Mouse (Mus musculus): ENCODE data around the gene Plcb1.
A peak's percentile ranks its signal among the peaks of the same experiment; 100 is the strongest.

The Plcb1 gene

GRCm38 (mm10) chr2:134914091-134914550 is 128.3 kb downstream of the Plcb1 start:
- no peak for DNase-seq

DNA sequence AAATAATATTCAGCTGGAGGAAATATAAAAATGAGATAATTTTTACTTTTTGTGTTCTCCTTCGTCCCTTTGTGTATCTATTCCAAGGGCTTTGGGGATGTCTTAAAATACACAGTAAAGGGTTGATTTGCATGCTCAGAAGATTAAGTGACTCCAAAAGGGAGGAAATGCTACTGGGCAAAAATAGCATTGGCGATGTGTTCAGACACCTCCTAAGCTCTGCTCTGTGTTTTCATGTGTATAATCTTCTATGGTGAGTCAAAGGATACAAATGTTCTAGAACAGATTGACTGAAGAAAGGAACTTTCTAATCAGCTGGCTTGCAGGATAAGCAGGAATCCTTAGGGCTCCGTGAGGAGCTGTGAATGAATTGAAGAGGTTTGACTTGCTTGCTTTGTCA is 129.2 kb downstream of the Plcb1 start:
- no peak for DNase-seq

DNA sequence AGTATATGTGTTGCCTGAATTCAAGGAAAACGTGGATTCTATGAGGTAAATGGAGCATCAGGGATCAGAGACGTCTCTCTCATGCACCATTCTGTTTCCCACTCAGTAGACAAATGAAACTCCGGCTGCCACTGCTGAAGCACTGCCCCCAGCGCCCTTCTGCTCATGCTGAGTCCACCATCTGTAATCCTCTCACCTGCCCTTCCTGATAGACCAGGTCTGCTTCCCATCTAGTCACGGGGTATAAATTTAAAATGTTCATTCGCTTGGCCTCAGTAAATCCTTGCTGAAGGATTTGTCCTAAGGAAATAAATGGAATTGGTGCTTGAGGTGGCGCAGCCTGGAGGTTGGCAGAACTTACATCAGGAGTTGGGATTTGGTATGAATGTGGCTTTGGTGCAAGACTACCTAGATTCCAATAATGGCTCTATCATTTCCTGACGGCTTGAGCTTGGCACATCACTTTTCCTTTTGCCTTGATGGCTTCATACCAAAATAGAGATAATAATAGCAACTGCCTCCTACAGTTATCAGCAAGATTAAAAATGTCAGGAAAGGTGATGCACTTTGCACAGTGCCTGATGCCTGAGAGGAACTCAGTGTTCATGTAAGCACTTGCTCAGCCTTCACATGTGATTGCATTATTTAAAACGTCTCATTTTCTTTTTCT is 134.9 kb downstream of the Plcb1 start:
- no peak for DNase-seq

GRCm38 (mm10) chr2:134922636-134923375 is 136.9 kb downstream of the Plcb1 start:
- DNase-seq: no peak

- no peak for DNase-seq
Observed at GRCm38 (mm10) chr2:134924143-134924655, 138.3 kb downstream of the Plcb1 start.

DNA sequence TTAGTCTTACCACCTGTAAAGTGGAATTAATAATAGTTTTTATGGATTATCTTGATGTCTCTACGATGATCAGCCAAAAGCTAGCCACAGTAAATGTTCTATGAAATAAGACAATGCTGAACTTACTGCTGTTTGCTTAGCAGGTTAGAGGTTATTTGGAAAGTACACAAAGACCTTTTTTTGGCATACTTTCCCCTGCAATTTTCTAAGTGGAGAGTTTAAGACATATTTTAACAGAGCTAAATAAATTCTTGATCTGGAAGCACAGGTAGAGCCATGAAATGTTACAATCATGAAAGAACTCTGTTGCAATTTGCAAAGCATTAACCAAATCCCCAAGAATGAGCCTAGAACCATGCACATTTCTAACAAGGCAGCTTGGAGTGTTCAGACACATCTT is 140.4 kb downstream of the Plcb1 start:
- DNase-seq: no peak

- DNase-seq: no peak
Observed at GRCm38 (mm10) chr2:134927072-134927471, 141.2 kb downstream of the Plcb1 start.

DNA sequence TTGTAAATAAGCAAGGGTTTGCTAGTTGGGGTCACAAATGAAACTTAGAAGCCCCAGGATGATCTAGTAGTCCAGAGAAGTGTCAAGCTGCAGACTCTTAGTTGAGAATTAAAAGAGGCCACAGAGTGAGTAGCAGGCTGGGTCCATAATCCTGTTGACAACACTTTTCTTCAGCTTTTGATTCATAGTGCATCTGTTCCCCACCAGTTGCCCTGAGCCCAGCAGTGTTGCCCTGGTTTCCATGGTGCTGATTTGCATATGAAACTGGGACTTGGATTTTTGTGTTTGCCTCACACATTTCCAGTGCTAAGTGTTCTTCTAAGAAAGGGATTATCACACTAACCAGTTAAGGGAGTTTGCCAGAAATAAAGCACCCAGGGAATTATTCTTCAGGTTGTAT is 143.6 kb downstream of the Plcb1 start:
- DNase-seq: peak; percentile 62

DNA sequence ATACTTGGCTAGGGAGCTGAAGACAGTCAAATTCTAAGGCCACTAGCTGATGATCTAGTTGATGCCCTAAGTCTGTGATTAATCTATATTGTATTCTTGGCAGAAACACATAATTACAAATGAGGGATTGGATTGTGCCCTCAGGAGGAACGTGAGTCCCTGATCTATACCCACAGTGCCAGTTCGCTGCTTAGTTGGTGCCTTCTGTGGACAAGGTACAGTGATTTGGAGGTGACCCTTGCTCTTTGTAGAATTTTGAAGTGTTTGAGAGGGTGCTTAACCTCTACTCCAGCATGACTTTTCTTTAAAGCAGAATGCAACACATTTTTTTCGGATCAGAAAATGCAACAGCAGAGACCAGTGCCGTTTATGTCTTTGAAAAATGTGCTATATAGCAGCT is 145.1 kb downstream of the Plcb1 start:
- DNase-seq: no peak

- DNase-seq: no peak
Observed at GRCm38 (mm10) chr2:134931756-134932421, 146.0 kb downstream of the Plcb1 start.

DNA sequence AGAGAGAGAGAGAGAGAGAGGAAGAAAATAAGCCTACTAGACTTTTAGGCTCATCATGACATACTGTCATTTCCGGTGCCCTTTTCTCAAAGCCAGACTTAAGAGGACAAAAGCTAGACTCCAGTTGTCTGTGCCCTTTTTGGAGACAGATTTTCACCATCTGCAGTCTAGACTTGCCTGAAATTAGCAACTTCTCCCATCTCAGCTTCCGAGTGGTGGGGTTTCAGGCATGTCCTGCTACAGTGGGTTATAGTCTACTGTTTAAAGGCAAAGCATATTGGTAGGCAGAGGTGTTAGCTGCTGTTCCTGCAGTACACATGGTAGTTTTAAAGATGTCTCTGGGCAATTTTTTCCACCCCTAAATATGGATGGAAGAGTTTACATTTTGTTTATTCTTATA is 149.6 kb downstream of the Plcb1 start:
- no peak for DNase-seq

- no peak for DNase-seq
Observed at GRCm38 (mm10) chr2:134935970-134936649, 150.2 kb downstream of the Plcb1 start.

GRCm38 (mm10) chr2:134937666-134938065 is 151.8 kb downstream of the Plcb1 start:
- DNase-seq: peak; percentile 10

- DNase-seq: no peak
Observed at GRCm38 (mm10) chr2:134942039-134942438, 156.2 kb downstream of the Plcb1 start.

- no peak for DNase-seq
Observed at GRCm38 (mm10) chr2:134942919-134943318, 157.1 kb downstream of the Plcb1 start.

GRCm38 (mm10) chr2:134946331-134946730 is 160.5 kb downstream of the Plcb1 start:
- DNase-seq: no peak

DNA sequence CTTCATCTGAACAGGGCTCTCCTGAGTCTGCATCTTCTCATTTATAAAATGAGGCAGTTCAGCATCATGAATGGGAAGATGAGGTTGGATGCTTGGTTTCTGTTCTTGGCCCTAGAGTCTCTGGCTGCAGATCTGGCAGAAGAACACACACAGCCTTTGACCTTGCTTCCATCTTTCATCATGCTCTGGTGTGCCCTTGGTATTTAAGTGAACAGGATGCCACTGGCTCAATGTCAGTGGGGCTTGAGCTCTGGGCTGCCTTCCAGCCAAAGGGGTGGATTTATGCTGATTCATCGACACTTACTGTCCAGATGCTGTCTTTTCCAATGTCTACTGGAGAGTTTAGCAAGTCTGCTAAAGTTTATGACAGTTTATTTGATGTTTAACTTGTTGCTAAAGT is 161.0 kb downstream of the Plcb1 start:
- DNase-seq: no peak

DNA sequence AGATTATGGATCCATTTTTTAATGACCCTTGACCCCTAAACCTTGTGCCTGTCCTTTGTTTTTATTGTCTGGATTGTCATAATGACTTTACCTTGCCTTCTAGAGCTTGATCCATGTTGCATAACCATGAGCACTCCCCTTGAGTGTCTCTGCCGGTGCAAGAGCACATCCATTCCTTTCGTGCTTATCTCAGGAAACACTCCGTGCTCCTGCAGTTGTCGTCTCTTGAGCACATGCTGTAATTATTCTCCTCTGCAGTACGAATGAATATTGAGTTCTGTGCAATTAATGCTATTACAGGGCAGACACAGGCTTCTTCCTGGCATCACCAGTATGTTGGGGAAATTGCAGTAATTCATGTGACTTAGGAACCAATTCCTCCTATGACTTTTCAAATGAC is 166.2 kb downstream of the Plcb1 start:
- DNase-seq: no peak

DNA sequence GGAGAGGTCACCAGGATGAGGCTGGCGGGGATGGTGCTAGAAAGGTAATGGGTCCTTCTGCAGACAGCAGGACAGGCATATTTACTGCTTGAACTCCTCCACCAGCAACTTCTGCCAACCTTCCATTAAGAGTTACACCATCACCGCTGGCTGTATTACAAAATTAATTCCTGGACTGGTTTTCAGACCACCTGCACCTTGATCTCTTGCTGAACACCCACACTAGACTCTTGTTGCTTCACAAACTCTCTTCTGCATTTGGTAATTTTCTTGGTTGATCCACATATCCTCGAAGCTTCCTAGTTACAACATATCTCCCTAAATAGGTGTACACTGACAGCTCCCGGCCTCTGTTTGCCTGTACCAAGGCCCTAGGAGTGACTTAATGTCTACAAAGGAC is 170.6 kb downstream of the Plcb1 start:
- no peak for DNase-seq

DNA sequence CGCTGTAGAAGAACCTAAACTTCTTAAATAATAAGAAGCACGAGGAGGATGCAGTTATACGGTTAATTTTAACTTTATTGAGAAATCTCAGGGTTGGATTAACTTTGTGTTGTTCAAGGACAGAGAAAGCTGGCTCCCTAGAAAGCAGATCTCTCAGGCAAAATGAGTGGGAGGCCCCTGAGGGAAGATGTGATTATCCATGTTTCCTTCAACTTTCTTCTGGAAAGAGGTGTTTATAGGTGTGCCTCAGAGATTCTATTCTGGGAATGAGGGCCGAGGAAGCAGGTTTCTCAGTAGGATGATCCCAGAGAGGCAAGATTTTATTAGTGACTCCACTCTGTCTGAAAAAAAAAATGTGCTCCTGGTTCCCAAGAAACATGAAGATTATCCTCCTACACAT is 180.3 kb downstream of the Plcb1 start:
- no peak for DNase-seq

DNA sequence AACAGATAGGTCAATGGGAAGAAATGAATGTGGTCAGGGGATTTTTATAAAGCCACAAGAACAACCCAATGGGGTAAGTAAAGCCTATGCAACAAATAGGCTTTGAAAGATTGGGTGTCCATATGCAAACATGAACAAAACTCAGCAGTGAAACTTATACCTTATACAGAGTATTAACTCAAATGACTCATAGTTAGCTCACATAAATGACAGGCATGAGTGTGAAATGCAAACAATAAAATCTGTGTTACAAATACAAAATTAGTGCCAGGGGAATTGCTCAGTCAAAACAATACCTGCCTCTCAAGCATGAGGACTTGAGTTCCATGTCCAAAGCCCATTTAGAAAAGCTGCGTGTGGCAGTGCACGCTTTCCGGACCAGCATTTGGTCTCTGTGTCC is 182.5 kb downstream of the Plcb1 start:
- DNase-seq: no peak

GRCm38 (mm10) chr2:134972376-134972775 is 186.5 kb downstream of the Plcb1 start:
- DNase-seq: no peak

- no peak for DNase-seq
Observed at GRCm38 (mm10) chr2:134974711-134975110, 188.8 kb downstream of the Plcb1 start.
